Mouse (Mus musculus): ENCODE results near the gene Rhoa. TPM values are rescaled to one million over a fixed set of nuclear protein-coding genes. Genes with fewer than 3 reads are reported as not detected.

Rhoa gene
- 100 to 1,000 TPM; 144 to 229 TPM for polyA plus RNA-seq (2012; fragmentation: generic; extraction: Trizol)

GRCm38 (mm10) chr9:108305629-108306520 is at the start of gene Rhoa, which contains the start of gene Tcta:
Rhoa (plus strand) TSS chr9:108306129.
Tcta (minus strand) TSS chr9:108306160.

GRCm38 (mm10) chr9:108263690-108264190 is 42.2 kb upstream of the Rhoa start, which contains the start of gene Dag1:
Dag1 (minus strand) TSS chr9:108263958.

GRCm38 (mm10) chr9:108290016-108290750 is 15.7 kb upstream of the Rhoa start, which contains the start of gene Nicn1:
Nicn1 (plus strand) TSS chr9:108290429.

GRCm38 (mm10) chr9:108296453-108297355 is 9.2 kb upstream of the Rhoa start, which contains the start of gene Amt:
Amt (plus strand) TSS chr9:108296853.

GRCm38 (mm10) chr9:108338886-108339781 is 33.2 kb downstream of the Rhoa start, which contains the start of gene Gpx1:
Gpx1 (plus strand) TSS chr9:108338903.

GRCm38 (mm10) chr9:108347540-108348289 is 41.8 kb downstream of the Rhoa start, which contains the start of gene Usp4:
Usp4 (plus strand) TSS chr9:108347853.

Other genes with a start within 250 kb of the Rhoa start
- gene Mst1, start 225.7 kb upstream of the Rhoa start, polyA plus RNA-seq (2012; fragmentation: generic; extraction: Trizol) = under 1 TPM; 0.05 to 0.18 TPM
- 10 to 100 TPM; 15.3 to 28.3 TPM for gene Rnf123, start 222.8 kb upstream of the Rhoa start, polyA plus RNA-seq (2012; fragmentation: generic; extraction: Trizol)
- 10 to 100 TPM; 82.7 to 98.4 TPM for gene Apeh, start 211.5 kb upstream of the Rhoa start, polyA plus RNA-seq (2012; fragmentation: generic; extraction: Trizol)
- gene Bsn, start 115.7 kb upstream of the Rhoa start, polyA plus RNA-seq (2012; fragmentation: generic; extraction: Trizol) = under 1 TPM; 0.13 to 0.14 TPM
- 10 to 100 TPM in 1 of 2 experiments, 1 to 10 TPM in 1; 8.1 to 96.8 TPM for gene Dag1, start 42.2 kb upstream of the Rhoa start, polyA plus RNA-seq (2012; fragmentation: generic; extraction: Trizol)
- 10 to 100 TPM in 1 of 2 experiments, 1 to 10 TPM in 1; 8.9 to 63.2 TPM for gene Nicn1, start 15.7 kb upstream of the Rhoa start, polyA plus RNA-seq (2012; fragmentation: generic; extraction: Trizol)
- 1 to 10 TPM in 1 of 2 experiments, under 1 TPM in 1; 0.23 to 6.4 TPM for gene Amt, start 9.3 kb upstream of the Rhoa start, polyA plus RNA-seq (2012; fragmentation: generic; extraction: Trizol)
- gene Tcta, start within 50 bp of the Rhoa start, polyA plus RNA-seq (2012; fragmentation: generic; extraction: Trizol) = 10 to 100 TPM; 11.0 to 48.4 TPM
- 100 to 1,000 TPM; 786 to 822 TPM for gene Gpx1, start 32.8 kb downstream of the Rhoa start, polyA plus RNA-seq (2012; fragmentation: generic; extraction: Trizol)
- gene Usp4, start 41.7 kb downstream of the Rhoa start, polyA plus RNA-seq (2012; fragmentation: generic; extraction: Trizol) = 10 to 100 TPM; 68.6 to 96.9 TPM
- under 1 TPM; 0.04 to 0.35 TPM for gene 1700102P08Rik, start 86.7 kb downstream of the Rhoa start, polyA plus RNA-seq (2012; fragmentation: generic; extraction: Trizol)
- gene Ccdc36, start 122.4 kb downstream of the Rhoa start, polyA plus RNA-seq (2012; fragmentation: generic; extraction: Trizol) = not detected
- gene BC048562, start 130.4 kb downstream of the Rhoa start, polyA plus RNA-seq (2012; fragmentation: generic; extraction: Trizol) = not detected
- 10 to 100 TPM; 28.0 to 46.0 TPM for gene Ccdc71, start 154.4 kb downstream of the Rhoa start, polyA plus RNA-seq (2012; fragmentation: generic; extraction: Trizol)
- 1 to 10 TPM; 1.4 to 9.8 TPM for gene Klhdc8b, start 155.5 kb downstream of the Rhoa start, polyA plus RNA-seq (2012; fragmentation: generic; extraction: Trizol)
- 100 to 1,000 TPM in 1 of 2 experiments, 1 to 10 TPM in 1; 9.4 to 170 TPM for gene Lamb2, start 173.6 kb downstream of the Rhoa start, polyA plus RNA-seq (2012; fragmentation: generic; extraction: Trizol)
- 10 to 100 TPM; 21.0 to 70.4 TPM for gene Usp19, start 184.5 kb downstream of the Rhoa start, polyA plus RNA-seq (2012; fragmentation: generic; extraction: Trizol)
- 100 to 1,000 TPM; 170 to 180 TPM for gene Qars, start 201.6 kb downstream of the Rhoa start, polyA plus RNA-seq (2012; fragmentation: generic; extraction: Trizol)
- gene Qrich1, start 210.7 kb downstream of the Rhoa start, polyA plus RNA-seq (2012; fragmentation: generic; extraction: Trizol) = 10 to 100 TPM in 1 of 2 experiments, 1 to 10 TPM in 1; 5.6 to 45.1 TPM